Mouse (Mus musculus): Measurements from ENCODE around the gene Spop. TPM values are rescaled to one million over a fixed set of nuclear protein-coding genes. Genes with fewer than 3 reads are reported as not detected.

Spop gene
- total RNA-seq (2015) (88.9 and 102 TPM in 2 replicates), total RNA-seq (2017) (60.2 and 63.3 TPM in 2 replicates)

DNA sequence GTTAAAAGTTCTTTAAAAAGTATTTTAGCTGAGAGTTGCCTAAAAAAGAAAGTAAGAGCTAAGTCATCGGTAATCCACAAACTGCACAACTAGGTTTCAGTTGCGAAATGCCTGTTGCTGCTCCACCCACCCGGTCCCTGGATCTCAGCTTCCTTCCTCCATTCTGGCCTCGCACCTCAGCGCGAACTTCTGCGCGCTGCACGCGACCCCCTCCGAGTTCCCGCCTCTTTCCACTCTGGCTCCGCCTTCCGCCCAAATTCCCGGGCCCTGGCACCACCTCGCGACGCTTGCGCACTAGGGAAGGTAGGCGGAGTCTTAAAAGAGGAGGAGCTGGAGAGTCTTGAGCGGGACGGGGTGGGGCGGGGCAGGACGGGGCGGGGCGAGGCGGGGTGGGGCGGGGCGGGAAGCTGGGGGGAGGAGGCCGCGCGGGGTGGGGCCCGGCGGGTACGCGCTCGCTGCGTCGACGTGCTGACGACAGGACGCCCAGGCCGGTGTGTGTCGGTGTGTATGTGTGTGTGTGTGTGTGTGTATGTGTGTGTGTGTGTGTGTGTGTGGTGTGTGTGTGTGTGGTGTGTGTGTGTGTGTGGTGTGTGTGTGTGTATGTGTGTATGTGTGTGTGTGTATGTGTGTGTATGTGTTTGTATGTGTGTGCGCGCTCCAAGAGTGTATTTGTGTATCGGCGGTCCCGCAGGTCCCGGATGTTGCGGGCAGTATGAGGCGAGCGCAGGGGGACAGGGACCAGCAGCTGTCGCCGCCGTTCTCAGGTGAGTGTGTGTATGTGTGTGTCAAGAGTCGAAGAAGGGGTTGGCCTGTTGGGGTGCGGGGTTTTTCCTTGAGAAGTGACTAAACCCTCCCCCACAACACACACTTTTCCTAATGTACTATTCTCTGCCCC, at the start of gene Spop:
Gene Spop (plus strand): TSS at position 440 of the 895 bp plus-strand sequence.
- ATAC-seq (replicated peaks; ENCODE audit: poor library complexity): peak; percentile 78

DNA sequence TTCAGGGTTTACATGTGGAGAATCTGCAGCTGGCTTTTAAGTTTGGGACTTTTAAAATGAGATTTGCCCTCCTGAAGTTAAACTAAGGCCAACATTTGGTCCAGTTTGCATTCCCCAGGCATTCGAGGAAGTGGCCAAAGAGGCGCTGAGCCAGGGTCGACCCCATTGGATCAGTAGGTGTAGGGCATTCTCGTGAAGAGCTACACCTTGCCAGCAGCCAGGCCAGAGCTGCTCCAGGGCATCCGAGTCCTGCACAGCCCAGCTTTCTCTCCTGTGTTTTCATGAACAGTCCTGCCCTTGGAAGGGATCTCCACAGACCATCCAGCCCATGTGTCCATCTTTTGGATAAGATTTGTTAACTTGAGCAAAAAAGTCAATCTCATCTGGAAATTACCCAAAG, 49.5 kb upstream of the Spop start:
- no peak for ATAC-seq (replicated peaks; ENCODE audit: poor library complexity)

DNA sequence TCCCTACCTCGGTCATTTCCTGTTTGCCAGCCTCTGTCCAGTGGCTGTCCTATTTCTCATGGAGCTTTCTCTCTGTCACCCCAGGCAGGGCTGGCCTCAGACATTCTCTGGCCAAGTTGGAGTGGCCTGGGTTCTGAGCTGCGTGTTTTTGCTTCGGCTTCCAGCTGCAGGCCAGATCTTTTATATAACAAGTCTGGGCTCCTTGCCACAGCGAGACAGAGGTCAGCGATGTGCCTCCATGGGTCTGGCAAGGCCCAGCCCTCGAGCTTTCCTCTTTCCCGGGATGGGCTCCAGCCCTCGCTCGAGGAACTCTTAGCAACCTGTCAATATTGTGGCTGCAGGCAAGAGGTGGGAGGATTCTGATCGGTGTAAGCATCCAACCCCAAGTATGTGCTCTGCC, 48.3 kb upstream of the Spop start:
- no peak for ATAC-seq (replicated peaks; ENCODE audit: poor library complexity)

DNA sequence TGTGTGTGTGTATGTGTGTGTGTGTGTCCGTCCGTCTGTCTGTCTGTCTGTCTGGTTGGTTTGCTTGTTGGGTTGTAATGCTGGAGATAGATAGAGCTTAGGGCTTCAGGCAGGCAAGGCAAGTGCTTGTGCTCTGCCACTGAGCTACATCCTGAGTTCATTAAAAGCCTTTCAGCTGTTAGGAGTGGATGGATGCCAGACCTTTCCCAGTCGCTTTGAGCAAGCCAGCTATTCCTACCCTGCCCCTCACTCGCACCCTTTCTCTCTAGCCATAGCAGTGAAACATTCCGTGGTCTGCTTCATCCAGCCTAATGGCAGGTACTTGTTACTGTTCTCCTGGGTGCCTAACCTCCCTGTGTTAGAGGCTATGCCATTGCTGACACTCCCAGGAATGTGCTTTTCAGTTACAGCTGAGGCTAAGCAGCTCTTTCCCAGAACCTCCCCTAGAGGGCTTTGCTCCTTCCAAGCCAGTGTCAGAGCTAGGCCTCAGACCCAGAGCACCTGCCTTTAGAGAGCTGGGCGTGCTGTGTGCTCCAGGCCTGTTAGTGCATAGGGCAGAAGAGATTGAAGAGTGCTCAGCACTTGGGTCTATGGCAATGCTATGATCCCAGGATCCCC, 47.5 kb upstream of the Spop start:
- ATAC-seq (replicated peaks; ENCODE audit: poor library complexity): no peak

DNA sequence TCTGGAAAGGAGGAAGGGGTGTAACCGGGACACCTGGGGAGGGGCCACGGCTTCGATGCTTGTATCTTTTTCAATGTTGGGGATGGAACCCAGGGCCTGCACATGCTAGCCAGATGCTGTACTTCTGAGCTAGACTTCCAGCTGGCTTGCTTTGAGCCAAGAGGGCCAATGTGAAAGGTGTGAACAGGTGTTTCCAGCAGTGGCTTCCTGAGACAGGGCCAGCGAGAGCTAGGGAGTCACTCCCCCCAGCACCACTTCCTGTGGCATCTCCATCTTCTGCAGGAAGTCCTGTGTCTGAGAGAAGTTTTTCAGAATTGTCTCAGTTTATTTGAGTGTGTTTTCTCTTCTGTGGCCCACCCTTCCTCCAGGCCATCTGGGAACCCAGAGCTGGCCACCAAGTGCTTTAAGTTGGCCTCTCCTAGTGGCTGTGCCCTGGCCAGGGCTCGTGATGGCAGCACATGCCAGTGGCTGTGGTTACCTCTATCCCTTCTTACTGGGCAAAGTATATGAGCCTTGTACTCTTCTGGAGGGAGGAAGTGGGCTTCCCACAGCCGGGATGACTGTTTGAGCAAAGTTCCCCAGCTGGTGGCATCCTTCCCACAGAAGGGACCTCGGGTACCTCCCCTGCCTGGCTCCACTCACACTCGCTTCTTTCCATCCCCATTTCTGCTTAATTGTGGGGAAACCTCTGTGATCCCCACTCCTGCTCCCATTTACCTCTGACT, 46.7 kb upstream of the Spop start:
- peak; percentile 40 for ATAC-seq (replicated peaks; ENCODE audit: poor library complexity)

DNA sequence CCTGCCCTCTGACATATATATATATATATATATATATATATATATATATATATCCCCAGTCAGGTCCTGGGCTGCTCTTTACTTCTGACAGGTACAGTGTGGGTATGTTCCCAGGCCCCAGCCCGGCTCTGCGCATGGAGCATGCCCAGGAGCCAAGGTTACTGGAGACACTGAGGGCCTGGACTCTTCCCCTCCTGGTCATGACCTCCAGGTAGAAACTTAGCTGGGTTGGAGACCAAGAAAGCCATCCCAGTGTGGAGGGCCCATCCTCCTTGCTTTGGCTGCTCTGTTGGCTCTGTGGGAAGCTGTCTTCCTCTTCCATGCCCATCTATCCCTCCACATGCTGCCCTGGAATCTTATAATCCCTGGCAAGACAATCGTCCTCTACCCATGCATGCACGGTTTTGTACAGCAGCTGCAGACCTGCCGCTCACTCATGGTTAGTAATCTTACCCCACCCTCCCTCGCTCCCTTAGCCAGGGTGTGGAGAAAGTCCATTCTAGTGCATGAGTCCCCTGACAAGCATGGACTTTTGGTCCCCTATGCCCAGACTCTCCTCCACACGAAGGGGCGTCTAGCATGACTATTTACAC, 45.6 kb upstream of the Spop start:
- no peak for ATAC-seq (replicated peaks; ENCODE audit: poor library complexity)

DNA sequence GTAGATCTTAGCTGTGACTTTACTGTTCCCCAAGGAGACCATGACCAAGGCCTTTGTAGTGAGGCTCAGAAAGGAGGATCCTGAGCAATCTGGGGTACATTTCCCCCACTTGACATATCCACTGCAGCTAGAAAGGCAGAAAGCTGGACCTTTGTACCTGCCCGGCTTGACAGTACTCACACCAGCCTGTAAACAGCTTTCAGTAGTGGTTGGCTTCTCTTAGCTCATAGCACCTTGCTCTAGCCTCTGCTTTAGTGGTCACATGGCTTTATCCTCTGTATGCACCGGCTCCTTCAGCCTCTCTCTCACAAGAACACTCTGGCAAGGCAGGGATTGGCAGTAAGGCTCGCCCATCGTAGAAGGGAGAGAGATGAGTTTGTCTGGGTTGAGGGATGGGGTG, 45.0 kb upstream of the Spop start:
- ATAC-seq (replicated peaks; ENCODE audit: poor library complexity): no peak

DNA sequence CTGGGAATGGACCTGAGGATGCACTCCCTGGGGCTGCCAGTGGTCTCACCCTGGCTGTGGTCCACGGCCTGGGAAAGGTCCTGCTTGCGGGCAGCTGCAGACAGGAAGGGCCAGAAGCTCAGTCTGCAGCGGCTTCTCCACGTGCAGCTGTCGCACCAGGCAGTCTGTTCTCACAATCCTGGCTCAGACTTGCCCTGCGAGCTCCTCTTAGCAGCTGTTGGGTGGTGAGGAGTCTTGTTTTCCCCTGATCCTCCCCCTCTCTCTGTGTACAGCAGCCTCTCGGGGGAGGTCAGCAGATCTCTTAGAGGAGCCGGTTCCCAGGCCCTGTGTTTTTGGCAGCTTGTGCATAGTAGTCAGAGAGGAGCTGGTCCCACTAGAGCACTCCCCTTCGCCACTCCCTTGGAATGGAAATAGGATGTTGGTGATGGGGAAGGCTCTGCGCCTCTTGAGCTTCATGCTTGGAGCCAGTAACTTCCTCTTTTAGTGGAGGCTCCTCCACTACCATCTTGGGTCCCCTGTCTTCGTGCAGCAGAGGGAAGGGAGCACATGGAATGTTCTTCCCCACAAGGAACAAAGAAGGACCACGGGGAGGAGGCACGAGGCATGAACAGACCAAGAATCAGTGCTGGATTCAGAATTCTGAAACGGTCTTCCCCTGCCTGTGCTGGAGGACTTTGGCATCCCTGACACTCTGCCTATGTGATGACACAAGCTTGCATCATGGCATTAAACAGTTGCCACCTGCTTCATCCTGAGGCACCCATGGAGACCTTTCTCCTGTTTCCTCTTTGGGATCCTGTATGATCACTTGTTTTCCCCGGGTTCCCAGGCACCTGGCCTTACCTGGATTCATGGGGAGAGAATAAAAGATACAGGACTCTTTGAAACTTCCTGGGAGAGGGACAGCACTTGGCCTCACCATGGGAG, 43.7 kb upstream of the Spop start:
- peak; percentile 43 for ATAC-seq (replicated peaks; ENCODE audit: poor library complexity)

DNA sequence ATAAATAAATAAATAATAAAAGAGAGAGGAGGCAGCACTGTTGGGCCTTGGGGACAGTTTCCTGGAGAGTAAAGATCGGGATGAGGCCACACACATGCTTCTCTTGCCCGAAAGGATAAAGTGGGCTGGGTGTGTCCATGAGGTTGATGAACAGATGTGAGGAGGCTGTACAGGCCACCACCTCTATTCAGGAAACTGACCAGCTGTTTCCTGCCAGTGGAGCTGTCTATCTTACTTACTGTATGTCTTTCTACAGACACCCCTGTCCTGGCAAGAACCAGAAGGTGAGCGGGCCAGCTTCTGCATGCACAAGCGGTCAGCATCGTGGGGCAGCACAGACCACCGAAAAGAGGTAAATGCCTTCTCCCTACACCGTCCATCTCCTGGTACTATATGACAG, 42.7 kb upstream of the Spop start:
- no peak for ATAC-seq (replicated peaks; ENCODE audit: poor library complexity)

DNA sequence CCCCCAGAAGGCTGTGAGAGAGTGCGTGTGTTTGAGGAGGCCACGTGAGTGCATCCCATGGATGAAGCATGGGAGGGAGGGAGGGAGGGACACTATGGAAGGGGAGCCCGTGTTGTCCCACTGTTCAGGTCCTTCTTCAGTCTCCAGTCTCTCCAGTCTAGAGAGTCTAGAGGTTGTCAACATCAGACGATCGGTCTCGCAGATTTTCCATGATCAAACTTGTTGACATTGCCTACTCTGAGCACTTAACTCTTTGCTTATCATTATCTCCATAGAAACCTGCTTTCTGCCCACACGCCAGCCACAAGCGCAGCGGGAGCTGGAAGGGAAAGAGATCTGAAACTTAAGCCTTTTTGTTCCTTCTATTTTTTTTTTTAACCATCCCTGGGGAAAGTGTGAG, 35.0 kb upstream of the Spop start:
- ATAC-seq (replicated peaks; ENCODE audit: poor library complexity): no peak

DNA sequence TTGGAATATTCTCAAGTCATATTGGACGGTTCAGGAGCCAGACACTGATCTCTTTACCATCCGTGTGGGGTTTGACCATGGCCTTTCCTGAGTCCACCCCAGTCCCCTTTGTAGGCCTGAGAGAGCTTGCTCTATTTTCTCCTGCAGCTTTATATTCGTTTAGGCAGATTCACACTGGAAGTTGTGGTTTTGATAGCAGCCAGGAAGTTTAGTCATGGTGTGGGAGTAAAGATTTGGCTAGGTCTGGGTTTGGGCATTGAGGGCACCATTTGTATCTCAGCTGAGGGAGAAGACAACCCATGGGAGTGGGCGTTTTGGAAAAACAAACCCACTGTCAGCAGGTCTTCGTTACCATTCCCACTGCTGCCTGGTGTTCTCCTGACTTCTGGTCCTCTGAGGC, 34.3 kb upstream of the Spop start:
- ATAC-seq (replicated peaks; ENCODE audit: poor library complexity): no peak

DNA sequence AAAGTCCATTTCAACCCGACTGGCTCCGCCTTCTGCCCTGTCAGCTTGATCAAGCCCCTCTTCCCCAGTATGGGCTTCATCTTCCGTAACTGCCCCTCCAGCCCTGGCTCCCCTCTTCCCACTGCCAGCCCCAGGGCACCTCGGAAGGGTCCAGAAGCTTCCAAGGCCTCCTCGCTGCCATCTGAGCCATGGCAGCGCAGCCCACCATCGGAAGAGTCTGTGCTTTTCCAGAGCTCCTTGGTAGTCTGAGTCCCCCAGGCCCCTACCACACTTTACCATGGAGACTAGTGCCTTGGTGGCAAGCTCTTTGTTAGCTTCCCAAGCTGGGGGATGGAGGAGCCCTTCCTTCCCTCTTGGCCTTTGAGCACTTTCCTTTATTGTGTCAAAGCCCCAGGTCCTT, 33.2 kb upstream of the Spop start:
- no peak for ATAC-seq (replicated peaks; ENCODE audit: poor library complexity)

DNA sequence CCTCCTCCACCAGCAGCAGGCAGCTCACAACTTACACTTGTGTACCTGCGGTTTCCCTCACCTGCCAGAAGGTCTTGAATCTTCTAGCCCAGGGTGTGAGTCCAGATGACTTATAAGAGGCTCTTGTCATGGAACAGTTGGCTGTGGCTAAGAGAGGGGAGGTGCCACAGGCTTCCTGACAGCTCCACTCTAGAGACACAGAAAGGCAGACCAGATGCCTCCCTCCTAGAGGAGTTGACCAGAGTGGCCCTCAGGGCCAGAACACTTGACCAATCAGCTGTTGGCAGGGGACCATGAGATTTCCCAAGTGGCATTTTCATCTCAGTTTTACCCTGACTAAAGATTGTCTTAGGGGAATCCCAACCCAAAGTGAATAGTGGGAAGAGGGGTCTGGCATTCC, 32.7 kb upstream of the Spop start:
- ATAC-seq (replicated peaks; ENCODE audit: poor library complexity): no peak

DNA sequence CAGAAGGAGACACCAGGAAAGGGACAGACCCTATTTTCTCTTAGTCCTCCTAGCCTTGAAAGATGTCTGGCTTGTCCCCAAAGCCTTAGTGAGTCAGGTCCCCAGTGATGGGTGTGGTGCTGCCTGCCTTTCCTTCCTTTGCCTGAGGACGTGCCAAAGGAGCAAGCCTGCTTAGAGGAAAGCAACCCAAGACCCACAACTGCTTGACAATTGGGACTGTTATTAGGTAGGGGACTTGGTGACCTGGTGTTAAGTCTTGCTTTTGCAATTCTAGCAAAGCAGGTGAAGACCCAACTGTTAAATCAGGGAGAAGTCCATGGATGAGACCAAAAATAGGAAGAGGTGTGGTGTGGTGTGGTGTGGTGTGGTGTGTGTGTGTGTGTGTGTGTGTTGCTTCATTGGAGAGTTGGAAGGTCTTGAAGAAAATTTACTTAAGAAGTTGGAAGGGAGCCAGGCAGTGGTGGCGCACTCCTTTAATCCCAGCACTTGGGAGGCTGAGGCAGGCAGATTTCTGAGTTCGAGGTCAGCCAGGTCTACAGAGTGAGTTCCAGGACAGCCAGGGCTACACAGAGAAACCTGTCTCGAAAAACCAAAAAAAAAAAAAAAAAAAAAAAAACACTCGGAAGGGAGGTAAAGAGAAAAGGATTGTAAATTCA, 30.4 kb upstream of the Spop start:
- no peak for ATAC-seq (replicated peaks; ENCODE audit: poor library complexity)

DNA sequence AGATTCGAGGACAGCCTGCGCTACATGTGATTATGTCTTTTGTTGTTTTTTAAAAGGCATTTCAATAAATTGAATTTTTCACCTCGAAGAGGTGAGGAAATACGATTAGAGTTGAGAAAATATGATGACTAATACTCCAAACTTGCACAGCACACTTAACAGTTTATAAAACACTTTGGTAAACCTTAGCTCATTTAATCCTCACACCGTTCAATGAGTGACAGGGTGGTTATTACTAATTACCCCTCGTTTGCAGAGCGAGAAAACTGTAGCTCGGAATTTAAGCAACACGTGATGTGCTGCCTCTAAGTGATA, 29.9 kb upstream of the Spop start:
- ATAC-seq (replicated peaks; ENCODE audit: poor library complexity): no peak

DNA sequence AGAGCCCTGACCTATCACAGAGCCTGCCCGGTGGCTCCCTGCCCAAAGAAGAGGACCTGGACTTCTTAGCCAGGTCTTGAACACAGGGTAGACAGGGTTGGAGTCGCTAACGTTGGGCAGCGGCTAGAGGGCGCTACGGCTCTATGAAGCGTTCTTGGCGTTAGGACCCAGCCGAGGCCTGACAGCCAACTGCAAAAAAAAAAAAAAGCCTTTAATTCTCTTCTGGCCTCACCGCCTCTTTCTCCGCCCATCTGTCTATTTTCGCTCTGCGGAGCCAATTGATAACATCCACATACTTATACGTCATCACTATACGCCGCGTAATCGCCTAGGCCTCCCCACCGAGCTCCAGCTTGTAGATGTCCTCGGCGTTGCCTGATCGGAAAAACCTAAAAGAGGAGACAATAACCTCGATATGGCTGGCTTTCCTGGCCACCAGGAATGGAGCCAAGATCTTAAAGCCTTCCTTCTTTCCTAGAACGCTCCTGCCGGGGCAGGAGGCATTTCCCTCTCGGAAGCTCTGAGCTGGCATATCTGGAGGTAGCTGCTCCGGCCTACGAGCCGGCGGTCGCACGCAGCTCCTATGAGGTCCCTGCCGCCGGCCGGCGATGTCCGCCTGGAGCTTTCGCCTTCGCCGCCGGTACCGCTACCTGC, 29.4 kb upstream of the Spop start, which contains the start of gene Slc35b1:
Gene Slc35b1 (plus strand): TSS at position 374 of the 654 bp plus-strand sequence.
- peak; percentile 90 for ATAC-seq (replicated peaks; ENCODE audit: poor library complexity)

DNA sequence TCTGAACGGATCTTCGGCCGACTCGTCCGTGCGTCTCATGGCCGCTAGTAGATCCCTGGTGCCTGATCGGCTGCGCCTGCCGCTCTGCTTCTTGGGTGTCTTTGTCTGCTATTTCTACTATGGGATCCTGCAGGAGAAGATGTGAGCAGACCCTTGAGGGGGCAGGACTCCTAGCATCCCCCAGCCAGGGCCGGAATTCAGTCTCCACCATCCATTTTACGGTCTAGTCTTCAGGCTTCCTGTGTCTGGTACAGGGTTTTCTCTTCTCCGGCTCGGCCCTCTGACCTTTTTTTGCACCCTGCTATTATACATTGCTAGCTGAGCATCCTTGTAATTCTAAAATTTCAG, 28.9 kb upstream of the Spop start:
- ATAC-seq (replicated peaks; ENCODE audit: poor library complexity): no peak

DNA sequence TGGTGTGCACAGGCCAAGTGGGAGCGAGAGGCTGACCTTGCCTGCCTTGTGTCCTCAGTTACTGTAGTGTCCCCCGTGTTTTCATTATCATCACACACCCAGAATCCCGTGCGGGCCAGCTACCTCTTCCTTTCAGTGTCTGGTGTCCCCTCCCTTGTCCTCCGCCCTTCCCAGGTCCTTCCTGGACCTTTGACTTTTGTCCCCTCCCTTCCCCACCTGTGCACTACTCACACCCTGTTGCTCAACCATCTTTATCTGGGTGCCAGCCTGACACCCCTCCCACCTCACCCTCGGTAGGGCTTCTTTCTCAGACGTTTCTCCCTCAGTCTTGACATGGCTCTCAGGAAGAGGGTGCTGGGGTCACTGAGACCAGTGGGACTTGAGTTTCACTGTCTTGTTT, 26.5 kb upstream of the Spop start:
- no peak for ATAC-seq (replicated peaks; ENCODE audit: poor library complexity)

DNA sequence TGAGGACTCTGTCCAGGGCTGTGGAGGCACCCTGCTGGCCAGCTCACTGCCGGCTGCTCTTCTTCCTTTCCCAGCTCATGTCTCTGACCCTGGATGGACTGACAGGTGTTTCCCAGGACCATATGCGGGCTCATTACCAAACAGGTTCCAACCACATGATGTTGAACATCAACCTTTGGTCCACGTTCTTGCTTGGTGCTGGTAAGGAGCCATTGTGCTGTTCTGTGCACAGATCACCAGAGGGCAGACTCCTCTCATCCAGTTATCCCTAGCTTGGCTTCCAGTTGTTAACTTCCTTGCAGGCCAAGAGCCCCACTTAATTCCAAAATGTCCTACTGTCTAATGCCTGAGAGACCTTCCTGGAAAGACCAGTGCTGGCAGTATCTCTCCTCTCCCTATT, 24.9 kb upstream of the Spop start:
- ATAC-seq (replicated peaks; ENCODE audit: poor library complexity): no peak

DNA sequence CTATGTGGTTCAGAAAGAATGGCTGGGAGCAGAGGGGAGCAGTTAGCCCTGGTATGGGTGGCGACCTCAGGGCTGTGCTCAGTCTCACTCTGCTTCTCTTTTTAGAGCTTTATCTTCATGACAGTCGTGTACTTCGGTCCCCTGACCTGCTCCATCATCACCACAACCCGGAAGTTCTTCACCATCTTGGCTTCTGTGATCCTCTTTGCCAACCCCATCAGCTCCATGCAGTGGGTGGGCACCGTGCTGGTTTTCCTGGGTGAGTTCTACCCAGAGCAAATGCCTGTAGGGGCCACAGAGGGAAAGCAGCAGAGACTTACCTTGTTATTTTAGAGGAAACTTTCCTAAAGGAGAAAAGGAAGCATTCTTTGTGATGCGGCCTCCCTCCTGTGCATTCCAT, 23.5 kb upstream of the Spop start:
- no peak for ATAC-seq (replicated peaks; ENCODE audit: poor library complexity)
